Mouse (Mus musculus) ovary, adult 2 months (tissue): ENCODE measurements around the gene Per1. TPM values are rescaled to one million over a fixed set of nuclear protein-coding genes. Genes with fewer than 3 reads are reported as not detected.

Experiments
- polyA plus RNA-seq: library from polyadenylated mRNA; depleted of rRNA; stranded (reverse); fragments of >200 nt; gene quantifications from 2 replicates; pipeline ENCODE4 v1.2.3, GENCODE M21; 2012; rRNA removed

Per1 gene
- polyA plus RNA-seq, result 25.2 and 31.5 TPM in 2 replicates

DNA sequence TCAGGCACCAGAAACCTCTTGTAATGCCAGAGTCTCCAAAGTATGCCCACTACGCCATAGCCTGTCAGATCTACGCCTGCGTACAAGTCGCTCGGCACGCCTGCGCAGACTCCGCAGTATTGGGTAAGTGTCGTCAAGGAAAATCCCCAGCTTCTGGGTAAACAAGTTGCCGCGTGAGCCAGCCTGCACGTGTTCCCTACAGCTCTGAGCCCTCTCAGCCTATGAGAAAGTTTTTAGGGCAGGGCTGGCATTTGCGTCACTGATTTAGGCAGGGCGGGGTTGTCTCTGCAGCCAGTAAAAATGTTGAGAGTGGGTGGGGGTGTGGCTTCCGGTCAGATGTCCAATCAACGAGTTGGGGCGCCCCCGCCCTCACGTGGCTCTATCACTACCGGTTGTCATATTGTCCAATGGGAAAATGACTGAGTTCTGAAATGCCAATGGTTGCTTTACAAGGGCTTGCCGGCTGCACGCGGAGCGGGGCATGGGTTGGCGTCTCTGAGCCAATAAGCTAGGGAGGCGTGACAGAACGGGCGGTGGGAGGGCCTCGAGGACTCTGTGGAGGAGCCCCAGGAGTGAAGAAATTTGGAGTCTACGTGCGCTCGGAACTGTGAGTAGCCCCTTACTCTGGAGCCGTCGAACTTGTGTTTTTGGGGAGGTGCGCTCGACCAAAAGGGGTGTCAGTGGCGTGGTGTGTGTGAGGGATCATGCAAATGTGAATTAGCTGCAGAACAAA lies at the start of gene Per1:
TSS of gene Per1 (plus strand) at position 521 of the 733 bp plus-strand sequence.

DNA sequence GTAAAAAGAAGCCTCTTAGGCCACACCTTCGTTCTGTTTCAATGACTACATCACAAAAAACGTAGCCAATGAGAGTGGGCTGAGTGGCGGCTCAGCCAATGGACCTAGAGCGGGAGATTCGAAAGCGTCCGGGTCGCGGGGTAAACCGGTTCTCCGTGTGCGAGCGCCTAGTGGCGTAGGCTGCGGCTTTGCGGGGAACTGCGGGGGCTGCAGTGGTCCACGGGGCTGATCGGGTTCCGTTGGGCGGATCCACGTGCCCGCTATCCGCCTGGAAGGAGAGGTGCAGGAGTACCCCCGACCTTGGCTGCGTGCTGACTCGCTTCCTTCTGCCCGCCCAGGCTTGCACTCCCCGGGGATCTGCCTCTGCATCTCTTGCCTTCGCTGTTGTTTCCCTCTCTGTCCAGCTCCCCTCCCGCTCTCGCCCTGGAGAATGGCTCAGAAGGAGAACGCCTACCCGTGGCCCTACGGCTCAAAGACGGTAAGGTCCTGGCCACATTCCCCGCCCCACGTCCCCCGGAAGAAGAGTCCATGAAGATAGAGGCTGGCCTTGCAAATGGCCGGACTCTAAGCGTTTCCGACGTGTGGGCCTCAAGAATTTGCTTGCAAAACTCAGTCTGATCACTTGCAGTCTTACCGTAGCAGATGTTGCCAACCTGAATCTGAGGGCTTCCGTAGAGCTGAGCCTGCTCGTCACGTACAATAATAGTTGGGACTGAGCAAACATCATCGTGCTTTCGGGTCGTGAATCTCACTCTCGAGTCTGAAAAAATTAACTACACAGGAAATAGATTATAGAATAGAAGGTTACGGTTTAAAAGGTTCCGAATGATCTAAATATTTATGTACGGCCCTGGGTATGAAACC lies 49.3 kb upstream of the Per1 start, which contains the start of gene Aurkb:
TSS of gene Aurkb (plus strand) at position 117 of the 864 bp plus-strand sequence.

DNA sequence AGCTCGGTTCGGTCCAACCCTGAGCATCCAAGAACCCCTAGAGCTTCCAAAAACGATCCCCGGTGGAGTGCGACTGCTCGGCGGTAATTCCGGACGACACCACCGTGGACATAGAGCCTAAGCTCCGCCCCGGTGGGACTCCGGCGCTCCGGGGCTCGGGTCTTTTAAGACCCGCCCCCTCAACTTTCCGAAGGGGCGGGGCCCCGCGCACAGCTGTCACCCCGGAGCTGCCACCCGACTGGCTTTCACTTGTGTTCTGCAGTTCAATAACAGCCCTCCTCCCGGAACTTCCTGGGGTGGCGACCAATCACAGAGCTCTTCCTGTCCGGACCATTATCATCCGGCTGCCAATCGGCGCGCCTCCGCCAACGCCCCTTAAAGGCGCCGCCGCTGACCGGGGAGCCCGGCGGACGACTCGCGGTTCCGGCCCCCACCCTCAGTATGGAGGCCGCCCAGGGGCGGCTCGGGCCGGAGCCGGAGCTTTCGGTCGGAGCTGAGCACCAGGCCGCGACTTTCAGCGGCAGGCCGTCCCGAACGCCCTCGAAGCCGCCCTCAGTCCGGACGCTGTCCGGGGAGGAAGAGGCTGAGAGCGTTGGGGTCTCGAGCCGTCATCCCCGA lies 35.6 kb upstream of the Per1 start, which contains the start of gene Borcs6:
TSS of gene Borcs6 (plus strand) at position 361 of the 618 bp plus-strand sequence.

DNA sequence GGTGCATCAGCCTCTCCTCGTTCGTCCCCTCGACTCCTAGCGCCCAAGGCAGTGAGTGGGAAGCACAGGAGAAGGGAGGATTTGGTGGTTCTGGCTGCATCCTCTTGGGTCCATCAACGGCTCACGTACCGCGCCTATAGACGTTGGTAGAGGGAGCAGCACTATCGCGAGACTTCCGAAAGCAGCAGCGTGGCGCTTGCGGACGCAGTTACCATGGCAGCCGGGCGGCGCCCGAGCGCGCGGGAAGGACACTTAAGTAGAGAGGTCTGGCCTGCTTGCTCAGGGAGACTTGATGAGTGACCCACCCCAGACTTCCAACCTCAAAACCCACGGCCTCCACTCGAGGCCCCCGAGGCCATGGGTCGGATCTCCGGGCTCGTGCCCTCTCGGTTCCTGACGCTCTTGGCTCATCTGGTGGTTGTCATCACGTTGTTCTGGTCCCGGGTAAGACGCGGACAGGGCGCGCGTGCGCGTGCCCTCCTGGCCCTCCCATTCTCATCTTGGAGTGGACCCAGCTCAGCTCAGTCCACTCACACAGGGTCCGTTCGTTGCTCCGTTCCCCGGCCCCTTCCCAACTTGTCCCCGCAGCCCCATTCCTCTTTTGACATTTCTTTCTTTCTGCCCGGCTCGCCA lies 24.3 kb upstream of the Per1 start, which contains the start of gene Tmem107:
TSS of gene Tmem107 (plus strand) at position 217 of the 633 bp plus-strand sequence.

DNA sequence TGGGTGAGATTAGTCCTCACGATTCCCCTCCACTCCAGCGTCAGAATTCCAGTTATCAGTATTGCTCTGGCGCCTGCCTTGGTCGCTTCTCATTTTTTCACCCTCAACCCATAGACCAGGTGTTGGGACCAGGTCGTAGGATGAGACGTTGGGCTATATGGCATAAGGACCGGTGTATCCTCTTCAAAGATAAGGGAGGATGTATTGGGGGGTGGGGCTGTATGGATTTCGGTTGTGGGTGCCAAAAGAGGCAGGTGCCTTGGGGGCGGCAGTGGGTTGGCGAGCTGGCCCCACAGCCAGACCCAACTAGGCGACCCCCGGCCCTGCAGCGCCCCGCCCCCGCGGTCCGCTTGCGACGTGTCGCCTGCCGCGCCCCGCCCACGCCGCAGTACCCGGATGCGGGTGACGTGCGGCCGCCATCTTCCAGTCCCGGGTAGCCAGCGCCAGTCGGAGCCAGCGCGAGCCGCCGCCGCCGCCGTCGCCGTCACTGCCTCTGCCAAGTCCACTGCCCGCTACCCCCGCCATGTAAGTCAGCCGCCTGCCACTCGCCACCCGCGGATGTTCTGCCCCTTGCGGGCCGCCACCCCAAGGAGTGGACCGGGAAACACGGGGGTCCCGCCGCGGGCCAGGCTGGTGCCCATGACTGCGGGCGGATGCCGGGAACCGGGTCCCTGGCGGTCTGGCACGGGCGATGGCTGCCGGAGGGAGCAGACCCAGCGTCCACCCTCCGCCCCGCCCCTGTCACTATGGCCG lies 6.7 kb upstream of the Per1 start, which contains the start of gene Vamp2:
TSS of gene Vamp2 (plus strand) at position 388 of the 753 bp plus-strand sequence.

DNA sequence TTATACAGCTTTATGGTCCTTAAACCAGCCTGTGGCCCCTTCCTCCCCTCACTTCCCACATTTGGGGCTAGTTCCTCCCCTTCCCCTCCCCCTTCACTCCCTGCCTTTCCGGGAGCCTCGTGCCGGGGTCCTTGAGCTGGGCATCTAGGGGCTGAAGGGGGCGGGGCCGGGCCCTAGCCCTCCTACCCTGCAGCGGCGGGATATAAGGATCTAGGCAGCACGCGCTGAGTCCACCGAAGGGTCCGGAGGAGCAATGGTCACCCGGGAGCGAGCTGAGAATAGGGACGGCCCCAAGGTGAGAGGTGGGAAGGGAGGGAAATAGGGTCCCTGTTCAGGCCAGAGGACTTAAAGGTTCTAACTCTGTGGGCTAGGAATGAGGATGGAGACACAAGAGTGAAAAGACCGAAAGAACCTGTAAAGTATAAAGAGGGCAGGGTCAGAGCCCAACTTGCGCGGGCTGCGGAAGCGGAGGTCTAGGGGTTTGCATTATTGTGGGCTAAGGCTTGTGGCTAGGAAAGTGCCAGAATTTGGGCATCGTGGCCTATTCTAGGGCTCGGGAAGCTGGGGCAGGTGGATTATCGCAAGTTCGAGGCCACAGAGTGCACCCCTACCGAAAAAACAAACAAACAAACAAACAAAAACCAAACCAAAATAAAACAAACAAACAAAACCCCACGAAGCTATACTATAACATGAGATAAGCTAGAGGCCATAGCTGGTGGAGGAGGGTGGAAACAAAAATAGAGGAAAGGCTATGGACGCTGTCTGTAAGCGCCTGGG lies 25.4 kb downstream of the Per1 start, which contains the start of gene Hes7:
TSS of gene Hes7 (plus strand) at position 184 of the 780 bp plus-strand sequence.

DNA sequence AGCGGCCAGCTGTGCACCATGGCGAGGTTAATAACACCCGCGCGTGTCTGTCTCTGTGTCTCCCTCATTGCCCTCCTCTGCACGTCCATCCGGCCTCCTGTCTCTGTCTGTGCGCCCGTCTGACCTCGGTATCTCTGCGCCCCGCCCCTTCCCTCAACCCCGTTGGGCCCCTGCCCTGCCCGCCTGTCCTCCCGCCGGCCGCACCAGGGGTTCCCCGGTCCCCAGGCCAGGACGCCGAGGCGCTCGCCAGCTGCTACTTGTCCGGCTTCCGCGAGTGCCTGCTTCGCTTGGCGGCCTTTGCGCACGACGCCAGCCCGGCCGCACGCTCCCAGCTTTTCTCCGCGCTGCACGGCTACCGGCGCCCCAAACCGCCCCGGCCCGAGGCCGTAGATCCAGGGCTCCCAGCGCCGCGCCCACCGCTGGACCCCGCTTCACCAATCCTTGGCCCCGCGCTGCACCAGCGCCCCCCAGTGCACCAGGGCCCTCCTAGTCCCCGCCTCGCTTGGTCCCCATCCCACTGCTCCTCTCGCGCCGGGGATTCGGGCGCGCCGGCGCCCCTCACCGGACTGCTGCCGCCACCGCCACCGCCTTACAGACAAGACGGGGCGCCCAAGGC lies 27.4 kb downstream of the Per1 start, which contains the start of gene 9130213A22Rik:
TSS of gene 9130213A22Rik (minus strand) at position 254 of the 616 bp plus-strand sequence.

DNA sequence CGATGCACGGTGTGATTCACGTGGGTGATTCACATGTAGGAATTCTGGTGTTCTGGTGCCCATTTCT lies 30.7 kb downstream of the Per1 start, which contains the start of gene Aloxe3:
TSS of gene Aloxe3 (plus strand) at position 45 of the 67 bp plus-strand sequence.

DNA sequence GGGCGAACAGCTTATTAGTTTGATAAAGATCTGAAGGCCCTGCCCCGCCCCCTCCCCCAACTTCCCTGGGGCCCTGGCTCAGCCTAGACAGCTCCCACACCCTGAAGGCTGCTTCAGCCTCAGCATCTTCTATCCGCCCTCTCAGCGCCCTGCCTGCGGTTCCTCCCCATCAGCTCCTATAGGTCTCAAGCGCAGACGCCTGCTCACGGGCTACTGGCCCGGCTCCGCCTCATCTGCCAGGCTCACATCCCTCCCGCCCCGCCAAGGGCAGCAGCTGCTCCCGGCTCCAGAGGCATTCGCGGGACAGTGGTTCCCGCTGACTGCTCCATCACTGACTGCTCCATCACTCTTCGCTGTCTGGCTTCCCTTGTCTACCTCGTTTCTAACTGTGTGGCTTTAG lies 61.8 kb downstream of the Per1 start, which contains the start of gene Alox12b:
TSS of gene Alox12b (plus strand) at position 190 of the 400 bp plus-strand sequence.

Other genes starting within 250 kb of the Per1 start
- 104 and 124 TPM in 2 replicates for gene Ndel1, start 223.4 kb upstream of the Per1 start, polyA plus RNA-seq
- gene Rnf222, start 206.7 kb upstream of the Per1 start, polyA plus RNA-seq, result 0.03 and 0.21 TPM in 2 replicates
- 1,030 and 1,365 TPM in 2 replicates for gene Rpl26, start 193.6 kb upstream of the Per1 start, polyA plus RNA-seq
- gene Odf4, start 168.1 kb upstream of the Per1 start, polyA plus RNA-seq, result not detected in 2 replicates
- gene Arhgef15, start 137.7 kb upstream of the Per1 start, polyA plus RNA-seq, result 53.3 and 59.5 TPM in 2 replicates
- 94.0 and 117 TPM in 2 replicates for gene Slc25a35, start 127.1 kb upstream of the Per1 start, polyA plus RNA-seq
- 31.8 and 49.9 TPM in 2 replicates for gene Rangrf, start 120.0 kb upstream of the Per1 start, polyA plus RNA-seq
- 27.2 and 30.6 TPM in 2 replicates for gene Pfas, start 86.8 kb upstream of the Per1 start, polyA plus RNA-seq
- gene Ctc1, start 79.3 kb upstream of the Per1 start, polyA plus RNA-seq, result 69.9 and 84.4 TPM in 2 replicates
- 35.2 and 55.8 TPM in 2 replicates for gene Aurkb, start 49.6 kb upstream of the Per1 start, polyA plus RNA-seq
- gene Borcs6, start 35.5 kb upstream of the Per1 start, polyA plus RNA-seq, result 26.9 and 29.6 TPM in 2 replicates
- gene Tmem107, start 24.4 kb upstream of the Per1 start, polyA plus RNA-seq, result 60.2 and 98.0 TPM in 2 replicates
- gene Vamp2, start 6.7 kb upstream of the Per1 start, polyA plus RNA-seq, result 128 and 221 TPM in 2 replicates
- gene Hes7, start 25.2 kb downstream of the Per1 start, polyA plus RNA-seq, result 0.83 and 1.5 TPM in 2 replicates
- gene 9130213A22Rik, start 27.4 kb downstream of the Per1 start, polyA plus RNA-seq, result 1.4 TPM in 2 replicates
- 2.8 and 7.0 TPM in 2 replicates for gene Aloxe3, start 30.7 kb downstream of the Per1 start, polyA plus RNA-seq
- gene Alox12b, start 61.8 kb downstream of the Per1 start, polyA plus RNA-seq, result 0.18 TPM in 1 of 2 replicates, not detected in the other
- gene Alox8, start 102.6 kb downstream of the Per1 start, polyA plus RNA-seq, result 0.06 TPM in 1 of 2 replicates, not detected in the other
- gene Gucy2e, start 141.8 kb downstream of the Per1 start, polyA plus RNA-seq, result 1.6 and 1.8 TPM in 2 replicates
- gene Cntrob, start 228.6 kb downstream of the Per1 start, polyA plus RNA-seq, result 11.0 and 12.6 TPM in 2 replicates
- gene Trappc1, start 228.8 kb downstream of the Per1 start, polyA plus RNA-seq, result 24.4 and 49.0 TPM in 2 replicates
- 20.8 and 21.2 TPM in 2 replicates for gene Kcnab3, start 231.0 kb downstream of the Per1 start, polyA plus RNA-seq
- gene Rnf227, start 245.2 kb downstream of the Per1 start, polyA plus RNA-seq, result 4.7 and 4.9 TPM in 2 replicates